Mouse (Mus musculus) MEL (cell line): ENCODE measurements around the gene Ddit4. TPM values are rescaled to one million over a fixed set of nuclear protein-coding genes. Genes with fewer than 3 reads are reported as not detected.
A peak's percentile ranks its signal among the peaks of the same experiment; 100 is the strongest.

Source experiments
- DNase-seq: peaks from one replicate; pipeline ENCODE4 v3.0.0; 2011; ENCODE audit warnings: low read depth, low spot score
- H3K27ac ChIP-seq: 2 replicates; pipeline ENCODE4 v1.5.1; 2012; ENCODE audit warnings: low read depth, mild to moderate bottlenecking, control low read depth, low read length, moderate library complexity; ENCODE audit not compliant: control insufficient read depth
- H3K27me3 ChIP-seq, 2 experiments: fragments of 150-350 bp in 1 of 2; sonication (generic) in 1 of 2; 2 replicates each; pipeline ENCODE4 v1.6.1; 2012; ENCODE audit warnings: low read length in 2 of 2, mild to moderate bottlenecking in 2 of 2, improper control_type of control experiment in 1 of 2, moderate library complexity in 1 of 2; ENCODE audit not compliant: insufficient read depth in 2 of 2, control insufficient read depth in 1 of 2
- H3K36me3 ChIP-seq, 2 experiments: 2 replicates each; pipeline ENCODE4 v1.6.1; 2012 to 2014; ENCODE audit warnings: low read length in 2 of 2, improper control_type of control experiment in 1 of 2, inconsistent platforms in 1 of 2, mild to moderate bottlenecking in 1 of 2; ENCODE audit not compliant: insufficient read depth in 2 of 2, control insufficient read depth in 1 of 2
- H3K4me1 ChIP-seq, 2 experiments: fragments of 150-350 bp in 1 of 2; sonication (generic) in 1 of 2; 2 replicates each; pipeline ENCODE4 v1.6.1; 2012; ENCODE audit warnings: low read length in 2 of 2, improper control_type of control experiment in 1 of 2, mild to moderate bottlenecking in 1 of 2; ENCODE audit not compliant: insufficient read depth in 2 of 2, control insufficient read depth in 1 of 2
- H3K4me3 ChIP-seq, 2 experiments: fragments of 150-350 bp in 1 of 2; sonication (generic) in 1 of 2; 2 replicates each; pipeline ENCODE4 v1.5.1; 2012; ENCODE audit warnings: low read depth in 2 of 2, low read length in 2 of 2, mild to moderate bottlenecking in 2 of 2, moderate library complexity in 2 of 2, control low read depth in 1 of 2, improper control_type of control experiment in 1 of 2; ENCODE audit not compliant: control insufficient read depth in 1 of 2, insufficient read depth in 1 of 2
- H3K79me2 ChIP-seq: 2 replicates; pipeline ENCODE4 v1.6.1; 2012; ENCODE audit warnings: mild to moderate bottlenecking, low read length, moderate library complexity; ENCODE audit not compliant: control insufficient read depth, poor library complexity, insufficient read depth
- H3K9ac ChIP-seq: 2 replicates; pipeline ENCODE4 v1.6.1; 2012; ENCODE audit warnings: low read depth, mild to moderate bottlenecking, control low read depth, low read length, moderate library complexity; ENCODE audit not compliant: control insufficient read depth, poor library complexity, severe bottlenecking
- H3K9me3 ChIP-seq: fragments of 150-350 bp; sonication (generic); replicated peaks from 2 replicates; pipeline ENCODE4 v1.6.1; 2012; ENCODE audit warnings: mild to moderate bottlenecking, low read length, improper control_type of control experiment, moderate library complexity; ENCODE audit not compliant: insufficient read depth
- CHD1 ChIP-seq: IDR thresholded peaks from 2 replicates; pipeline ENCODE4 v1.6.1; 2012; ENCODE audit warnings: low read depth, mild to moderate bottlenecking, inconsistent platforms, low read length, improper control_type of control experiment
- CHD2 ChIP-seq: IDR thresholded peaks from 2 replicates; pipeline ENCODE4 v1.6.1; 2011; ENCODE audit warnings: low read length, improper control_type of control experiment
- E2F4 ChIP-seq: IDR thresholded peaks from 2 replicates; pipeline ENCODE4 v1.6.1; 2011; ENCODE audit warnings: low read depth, low read length, improper control_type of control experiment, borderline replicate concordance
- ETS1 ChIP-seq: IDR thresholded peaks from 2 replicates; pipeline ENCODE4 v1.6.1; 2012; ENCODE audit warnings: low read depth, mild to moderate bottlenecking, inconsistent platforms, low read length, improper control_type of control experiment, moderate library complexity
- HCFC1 ChIP-seq: IDR thresholded peaks from 2 replicates; pipeline ENCODE4 v1.6.1; 2012; ENCODE audit warnings: low read depth, mild to moderate bottlenecking, inconsistent platforms, low read length, improper control_type of control experiment, moderate library complexity
- JUND ChIP-seq: IDR thresholded peaks from 2 replicates; pipeline ENCODE4 v1.6.1; 2011; ENCODE audit warnings: low read depth, mild to moderate bottlenecking, improper control_type of control experiment, low read length
- KAT2A ChIP-seq: conservative IDR thresholded peaks from 2 replicates; pipeline ENCODE4 v1.6.1; 2012; ENCODE audit warnings: low read depth, low read length, improper control_type of control experiment, inconsistent platforms
- MAX ChIP-seq: IDR thresholded peaks from 2 replicates; pipeline ENCODE4 v1.6.1; 2011; ENCODE audit warnings: low read length, improper control_type of control experiment
- MXI1 ChIP-seq: IDR thresholded peaks from 2 replicates; pipeline ENCODE4 v1.6.1; 2011; ENCODE audit warnings: mild to moderate bottlenecking, low read depth, low read length, improper control_type of control experiment
- MYB ChIP-seq: IDR thresholded peaks from 2 replicates; pipeline ENCODE4 v1.6.1; 2011; ENCODE audit warnings: mild to moderate bottlenecking, low read depth, low read length, improper control_type of control experiment
- NRF1 ChIP-seq: IDR thresholded peaks from 2 replicates; pipeline ENCODE4 v1.6.1; 2014; ENCODE audit warnings: low read depth, mild to moderate bottlenecking, inconsistent platforms, low read length, improper control_type of control experiment, moderate library complexity; ENCODE audit not compliant: poor library complexity, insufficient read depth, severe bottlenecking
- POLR2AphosphoS2 ChIP-seq: IDR thresholded peaks from 2 replicates; pipeline ENCODE4 v1.6.1; 2011; ENCODE audit warnings: low read length, improper control_type of control experiment
- RAD21 ChIP-seq: IDR thresholded peaks from 2 replicates; pipeline ENCODE4 v1.6.1; 2011; ENCODE audit warnings: mild to moderate bottlenecking, low read depth, low read length, improper control_type of control experiment
- RCOR1 ChIP-seq: IDR thresholded peaks from 2 replicates; pipeline ENCODE4 v1.6.1; 2012; ENCODE audit warnings: low read depth, mild to moderate bottlenecking, inconsistent platforms, low read length, improper control_type of control experiment
- SIN3A ChIP-seq: IDR thresholded peaks from 2 replicates; pipeline ENCODE4 v1.6.1; 2012; ENCODE audit warnings: low read length, improper control_type of control experiment, inconsistent platforms
- TAL1 ChIP-seq: IDR thresholded peaks from 2 replicates; pipeline ENCODE4 v1.6.1; 2012; ENCODE audit warnings: mild to moderate bottlenecking, inconsistent platforms, low read length, moderate library complexity, mixed read lengths
- USF1 ChIP-seq: IDR thresholded peaks from 2 replicates; pipeline ENCODE4 v1.6.1; 2014; ENCODE audit warnings: low read depth, mild to moderate bottlenecking, inconsistent platforms, low read length, improper control_type of control experiment, moderate library complexity
- USF2 ChIP-seq, 2 experiments: IDR thresholded peaks; 2 replicates each; pipeline ENCODE4 v1.6.1; 2011 to 2012; ENCODE audit warnings: improper control_type of control experiment in 2 of 2, low read length in 2 of 2, borderline replicate concordance in 1 of 2, inconsistent platforms in 1 of 2, low read depth in 1 of 2, mild to moderate bottlenecking in 1 of 2; ENCODE audit not compliant: insufficient read depth in 1 of 2
- ZC3H11A ChIP-seq: IDR thresholded peaks from 2 replicates; pipeline ENCODE4 v1.6.1; 2012; ENCODE audit warnings: low read depth, mild to moderate bottlenecking, inconsistent platforms, low read length, improper control_type of control experiment
- ZKSCAN1 ChIP-seq: IDR thresholded peaks from 2 replicates; pipeline ENCODE4 v1.6.1; 2012; ENCODE audit warnings: low read depth, mild to moderate bottlenecking, inconsistent platforms, low read length, improper control_type of control experiment, moderate library complexity
- ZNF384 ChIP-seq: IDR thresholded peaks from 2 replicates; pipeline ENCODE4 v1.6.1; 2012; ENCODE audit warnings: low read depth, mild to moderate bottlenecking, inconsistent platforms, low read length, improper control_type of control experiment
- polyA plus RNA-seq, 2 experiments: library from polyadenylated mRNA; stranded (reverse) in 1 of 2; unstranded in 1 of 2; fragments of >175 nt in 1 of 2; fragments of >200 nt in 1 of 2; gene quantifications; 2 replicates each; pipeline versions ENCODE4 v1.2.1 to v1.2.4; 2012; ENCODE audit warnings: low replicate concordance in 2 of 2, low read depth in 1 of 2; ENCODE audit not compliant: insufficient read length in 2 of 2, insufficient read depth in 1 of 2, missing spikeins in 1 of 2
- total RNA-seq: library from RNA; depleted of rRNA; stranded (reverse); fragments of 300-350 nt; gene quantifications from 2 replicates; pipeline ENCODE4 v1.2.3, GENCODE M21; 2012

Ddit4 gene
- total and polyA plus RNA-seq, 3 experiments: 2.6 to 11.6 TPM; not detected in 1

DNA sequence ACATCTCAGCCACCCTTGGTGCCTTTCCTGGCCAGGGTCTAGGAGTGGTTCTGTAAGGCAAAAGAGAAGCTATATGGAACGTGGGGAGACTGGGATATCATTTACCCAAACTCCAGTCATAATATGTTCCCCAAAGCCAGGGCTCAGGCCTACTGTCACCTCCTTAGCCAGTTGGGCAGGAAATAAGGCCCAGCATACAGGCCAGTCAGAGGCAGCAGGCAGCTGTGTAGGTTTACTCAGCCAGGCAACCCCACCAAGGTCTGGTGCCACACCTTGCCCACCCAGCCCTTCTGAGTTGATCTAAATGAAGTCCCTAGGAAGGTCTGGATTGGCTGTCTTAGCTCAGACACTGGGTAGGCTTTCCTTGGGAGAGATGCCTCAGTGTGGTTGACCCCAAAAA, 50.2 kb downstream of the Ddit4 start:
- no peak overlapping the region for H3K27ac ChIP-seq

DNA sequence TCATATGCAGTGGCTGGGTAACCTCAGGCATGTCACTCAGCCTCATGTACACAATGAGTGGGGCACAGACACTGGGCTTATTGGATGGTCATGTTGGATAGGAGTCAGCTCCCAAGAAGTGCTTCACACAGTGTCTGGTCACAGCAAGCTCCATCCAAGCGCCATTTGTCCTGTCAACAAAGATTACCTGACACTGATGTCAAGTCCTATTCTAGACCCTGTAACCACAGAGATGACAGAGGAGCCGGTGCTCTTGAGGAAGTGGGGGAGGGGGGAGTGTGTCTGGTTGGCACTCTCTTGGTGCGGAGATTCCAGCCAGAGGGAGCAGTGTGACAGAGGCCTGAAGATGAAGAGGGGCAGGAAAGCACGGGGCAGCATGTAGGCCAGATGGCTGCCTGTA, 50.7 kb downstream of the Ddit4 start:
- H3K9ac ChIP-seq: no peak overlapping the region
- H3K4me1 ChIP-seq: no peaks in the 10 kb centered on the region
- H3K9me3 ChIP-seq: no peaks in the 10 kb centered on the region
- no peak for DNase-seq
- no peaks in the 10 kb centered on the region for H3K79me2 ChIP-seq
- H3K4me3 ChIP-seq: no peak overlapping the region
- no peak overlapping the region for H3K27ac ChIP-seq
- H3K36me3 ChIP-seq: no peaks in the 10 kb centered on the region; a peak in 1 of 4 replicates
- no peaks in the 10 kb centered on the region for H3K27me3 ChIP-seq
- TF ChIP-seq USF2 (IDR thresholded peaks at IDR 0.05; ENCODE audit: borderline replicate concordance in 1 of 2, insufficient read depth in 1 of 2, low read depth in 1 of 2, low read length in 2 of 2): no peak
- TF ChIP-seq MAX: no peak
- TF ChIP-seq RAD21: no peak
- no peak for TF ChIP-seq ZNF384

More for the DNA sequence above, 50.2 kb downstream of the Ddit4 start:
- DNase-seq: no peak
- no peaks in the 10 kb centered on the region for H3K79me2 ChIP-seq
- H3K4me1 ChIP-seq: peaks cover 0 to under 1% of the 10 kb centered on the region in 2 experiments; a peak in 2 of 4 replicates
- no peak overlapping the region for H3K4me3 ChIP-seq
- no peak overlapping the region for H3K9ac ChIP-seq
- no peaks in the 10 kb centered on the region for H3K27me3 ChIP-seq
- H3K9me3 ChIP-seq: no peaks in the 10 kb centered on the region
- H3K36me3 ChIP-seq: peaks cover 0 to 2% of the 10 kb centered on the region in 2 experiments; a peak in 1 of 4 replicates
- no peak for TF ChIP-seq CHD1
- peak; percentile 22; the same call in 1 of the 2 replicates for TF ChIP-seq POLR2AphosphoS2

DNA sequence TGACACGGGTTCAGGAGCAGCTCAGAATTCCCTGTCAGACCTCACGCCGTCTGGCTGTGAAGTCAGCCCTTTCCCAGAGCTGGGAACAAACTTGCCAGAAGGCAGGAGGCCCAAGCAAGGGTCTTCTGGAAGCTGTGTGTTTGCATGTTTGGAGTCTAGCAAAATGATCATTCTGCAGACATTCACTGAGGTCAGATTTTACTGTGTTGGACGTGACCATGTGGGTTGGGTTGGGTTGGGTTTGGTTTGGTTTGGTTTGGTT, 51.5 kb downstream of the Ddit4 start:
- no peaks in the 10 kb centered on the region for H3K4me1 ChIP-seq
- H3K27me3 ChIP-seq: no peaks in the 10 kb centered on the region
- no peak for DNase-seq
- TF ChIP-seq ZC3H11A (no peak), MXI1 (no peak), E2F4 (no peak), ETS1 (no peak), USF1 (no peak), NRF1 (no peak), ZNF384 (no peak), CHD1 (no peak), JUND (no peak), TAL1 (no peak), ZKSCAN1 (no peak), RCOR1 (no peak), HCFC1 (no peak), SIN3A (no peak), POLR2AphosphoS2 (no peak), CHD2 (no peak), MYB (no peak), KAT2A (no peak)
- no peak overlapping the region for H3K9ac ChIP-seq
- peaks cover 0 to 2% of the 10 kb centered on the region in 2 experiments; a peak in 1 of 4 replicates for H3K36me3 ChIP-seq
- no peak overlapping the region for H3K27ac ChIP-seq
- no peak overlapping the region for H3K4me3 ChIP-seq
- H3K9me3 ChIP-seq: no peaks in the 10 kb centered on the region
- no peaks in the 10 kb centered on the region for H3K79me2 ChIP-seq
